Mouse (Mus musculus) frontal cortex, postnatal 10 days (tissue): Measurements from ENCODE around the gene Tnni1.

Experiments used
- DNase-seq, 2 experiments: peaks; one replicate each; pipeline ENCODE4 v3.0.0; 2022; ENCODE audit warnings: low spot score in 2 of 2, mixed read lengths in 1 of 2

Tnni1 gene

GRCm38 (mm10) chr1:135844481-135844880 is 65.2 kb downstream of the Tnni1 start:
- no peak for DNase-seq

GRCm38 (mm10) chr1:135846632-135847031 is 67.4 kb downstream of the Tnni1 start:
- DNase-seq = no peak

- DNase-seq = no peak
Observed at GRCm38 (mm10) chr1:135847139-135847562, 67.9 kb downstream of the Tnni1 start.

GRCm38 (mm10) chr1:135847611-135848351 is 68.5 kb downstream of the Tnni1 start:
- no peak for DNase-seq

GRCm38 (mm10) chr1:135850722-135851512 is 71.7 kb downstream of the Tnni1 start:
- no peak for DNase-seq

- no peak for DNase-seq
Observed at GRCm38 (mm10) chr1:135852044-135852756, 73.0 kb downstream of the Tnni1 start.

- no peak for DNase-seq
Observed at GRCm38 (mm10) chr1:135853200-135853599, 74.0 kb downstream of the Tnni1 start.

- no peak for DNase-seq
Observed at GRCm38 (mm10) chr1:135854591-135855343, 75.5 kb downstream of the Tnni1 start.

- no peak for DNase-seq
Observed at GRCm38 (mm10) chr1:135855344-135855687, 76.1 kb downstream of the Tnni1 start.

- no peak for DNase-seq
Observed at GRCm38 (mm10) chr1:135856070-135856469, 76.8 kb downstream of the Tnni1 start.

GRCm38 (mm10) chr1:135857137-135857775 is 78.0 kb downstream of the Tnni1 start:
- no peak for DNase-seq

GRCm38 (mm10) chr1:135858533-135858932 is 79.3 kb downstream of the Tnni1 start:
- no peak for DNase-seq
